Mouse (Mus musculus): ENCODE measurements around the gene Timm44. TPM values are rescaled to one million over a fixed set of nuclear protein-coding genes. Genes with fewer than 3 reads are reported as not detected.

Gene Timm44
- polyA plus RNA-seq, 1 experiment from 2014 or later = 37.8 TPM

DNA sequence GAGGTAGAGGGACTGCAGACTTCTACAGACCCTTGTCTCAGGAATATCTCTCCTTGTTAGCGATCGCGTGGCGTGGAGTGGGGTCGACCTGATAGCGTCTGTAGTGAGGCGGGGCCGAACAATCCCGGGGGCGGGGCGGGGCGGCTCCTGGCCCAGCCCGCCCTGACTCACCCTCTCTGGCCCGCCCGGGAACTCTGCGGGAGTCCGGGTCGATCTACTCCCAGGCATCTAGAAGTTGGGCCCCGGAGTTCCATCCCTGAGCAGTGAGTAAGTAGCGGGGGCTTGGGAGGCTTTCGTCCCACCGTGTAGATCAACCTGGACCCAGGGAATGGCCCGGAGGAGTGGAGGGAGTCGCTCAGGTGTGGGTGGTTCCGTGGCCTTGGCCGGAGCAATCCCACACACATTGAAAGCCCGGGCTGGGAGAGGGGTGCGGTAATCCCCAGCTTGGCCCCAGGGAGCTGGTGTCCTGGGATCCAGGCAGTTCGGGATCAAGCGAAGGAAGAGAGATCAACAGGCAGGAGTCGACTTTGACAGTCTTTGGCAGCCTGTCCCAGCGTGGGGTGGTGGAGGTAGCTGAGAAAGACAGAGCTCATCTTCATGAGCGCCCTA, 48.9 kb downstream of the Timm44 start, which contains the start of gene Lrrc8e:
Gene Lrrc8e (plus strand): TSS at position 89 of the 609 bp plus-strand sequence.
- peak; percentile 80 for ATAC-seq (ENCODE audit: low FRiP score, low TSS enrichment)
- Histone ChIP-seq H3K27ac (replicated peaks) (peak within 1 kb of the TSS; percentile 40), H3K4me2 (replicated peaks; ENCODE audit: low read depth) (peak within 1 kb of the TSS; percentile 66), H3K4me3 (ENCODE audit: low read depth, low read length) (peak within 1 kb of the TSS; percentile 46), H3K36me3 (ENCODE audit: control insufficient read depth, insufficient read depth, low read length) (no peaks in the 10 kb centered on the region), H3K9ac (ENCODE audit: low read length) (peak within 1 kb of the TSS; percentile 71), H3K9me3 (ENCODE audit: control insufficient read depth, low read length) (no peaks in the 10 kb centered on the region), H3K4me1 (replicated peaks; ENCODE audit: control insufficient read depth, insufficient read depth) (no peaks in the 10 kb centered on the region), H3K27me3 (ENCODE audit: control insufficient read depth, insufficient read depth, low read length) (no peaks in the 10 kb centered on the region)
- DNase-seq (ENCODE audit: low spot score) = peak; percentile 81
- WGBS = 4% methylated on average over 32 of the region's 33 CpGs
- TF ChIP-seq CTCF (IDR thresholded peaks at IDR 0.05; ENCODE audit: low read depth) (no peak), EP300 (optimal IDR thresholded peaks at IDR 0.05) (no peak)

DNA sequence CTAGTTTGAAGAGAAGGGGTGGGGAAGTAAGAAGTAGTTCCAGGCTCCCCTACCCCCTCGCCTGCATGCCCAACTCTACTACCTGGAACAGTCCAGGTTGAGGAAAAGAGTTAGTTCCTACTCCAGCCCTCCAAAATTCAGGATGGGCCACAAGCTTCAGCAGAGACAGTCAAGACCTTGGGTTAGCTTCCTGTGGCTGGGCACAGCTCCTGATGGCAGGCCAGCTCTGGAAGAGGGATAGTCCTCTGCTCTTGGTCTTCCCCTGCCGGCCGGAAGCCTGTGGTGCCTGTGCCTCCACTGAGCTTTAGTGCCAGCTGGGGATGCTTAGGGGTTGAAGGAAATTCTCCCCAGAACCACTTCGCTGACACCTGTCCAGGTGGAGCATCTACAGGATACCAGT, 49.4 kb downstream of the Timm44 start:
- 31% methylated on average over 4 of the region's 4 CpGs for WGBS
- H3K9ac ChIP-seq (ENCODE audit: low read length) = peak overlapping the region; percentile 71; the same call in 1 of the 2 replicates
- H3K36me3 ChIP-seq (ENCODE audit: control insufficient read depth, insufficient read depth, low read length) = no peaks in the 10 kb centered on the region
- H3K9me3 ChIP-seq (ENCODE audit: control insufficient read depth, low read length) = no peaks in the 10 kb centered on the region
- peak overlapping the region; percentile 66 for H3K4me2 ChIP-seq (replicated peaks; ENCODE audit: low read depth)
- TF ChIP-seq EP300 (optimal IDR thresholded peaks at IDR 0.05) (no peak), CTCF (IDR thresholded peaks at IDR 0.05; ENCODE audit: low read depth) (peak; percentile 26)
- no peak for DNase-seq (ENCODE audit: low spot score)
- H3K4me1 ChIP-seq (replicated peaks; ENCODE audit: control insufficient read depth, insufficient read depth) = no peaks in the 10 kb centered on the region
- no peaks in the 10 kb centered on the region for H3K27me3 ChIP-seq (ENCODE audit: control insufficient read depth, insufficient read depth, low read length)
- ATAC-seq (ENCODE audit: low FRiP score, low TSS enrichment) = peak; percentile 25; the same call in 1 of the 2 replicates
- peak overlapping the region; percentile 46 for H3K4me3 ChIP-seq (ENCODE audit: low read depth, low read length)
- H3K27ac ChIP-seq (replicated peaks) = no peak overlapping the region

DNA sequence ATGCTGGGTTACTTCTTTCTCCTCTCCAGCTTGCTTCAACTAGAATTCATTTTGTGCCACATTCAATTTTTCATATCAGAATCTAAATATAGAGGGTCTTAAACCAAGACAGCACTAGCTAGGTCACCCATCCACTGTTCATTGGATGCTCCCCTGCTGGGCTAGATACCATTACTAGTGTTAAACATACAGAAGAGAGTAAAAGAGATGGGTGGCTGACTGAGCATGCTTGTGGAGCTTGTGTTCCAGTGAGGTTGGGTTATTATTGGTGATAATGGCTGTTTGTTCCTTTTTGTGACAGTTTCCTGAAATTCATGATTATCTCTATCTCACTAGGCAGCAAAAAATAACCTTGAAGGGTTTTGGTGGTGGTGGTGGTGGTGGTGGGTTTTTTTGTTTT, 53.7 kb downstream of the Timm44 start:
- Histone ChIP-seq H3K9me3 (ENCODE audit: control insufficient read depth, low read length) (no peaks in the 10 kb centered on the region), H3K9ac (ENCODE audit: low read length) (no peak overlapping the region), H3K4me2 (replicated peaks; ENCODE audit: low read depth) (no peak overlapping the region), H3K4me1 (replicated peaks; ENCODE audit: control insufficient read depth, insufficient read depth) (no peaks in the 10 kb centered on the region), H3K27me3 (ENCODE audit: control insufficient read depth, insufficient read depth, low read length) (peaks cover 3% of the 10 kb centered on the region; the same call in 1 of the 2 replicates), H3K27ac (replicated peaks) (no peak overlapping the region), H3K4me3 (ENCODE audit: low read depth, low read length) (no peak overlapping the region), H3K36me3 (ENCODE audit: control insufficient read depth, insufficient read depth, low read length) (no peaks in the 10 kb centered on the region)
- no peak for DNase-seq (ENCODE audit: low spot score)
- TF ChIP-seq EP300 (optimal IDR thresholded peaks at IDR 0.05) (no peak), CTCF (IDR thresholded peaks at IDR 0.05; ENCODE audit: low read depth) (no peak)
- no peak for ATAC-seq (ENCODE audit: low FRiP score, low TSS enrichment)

DNA sequence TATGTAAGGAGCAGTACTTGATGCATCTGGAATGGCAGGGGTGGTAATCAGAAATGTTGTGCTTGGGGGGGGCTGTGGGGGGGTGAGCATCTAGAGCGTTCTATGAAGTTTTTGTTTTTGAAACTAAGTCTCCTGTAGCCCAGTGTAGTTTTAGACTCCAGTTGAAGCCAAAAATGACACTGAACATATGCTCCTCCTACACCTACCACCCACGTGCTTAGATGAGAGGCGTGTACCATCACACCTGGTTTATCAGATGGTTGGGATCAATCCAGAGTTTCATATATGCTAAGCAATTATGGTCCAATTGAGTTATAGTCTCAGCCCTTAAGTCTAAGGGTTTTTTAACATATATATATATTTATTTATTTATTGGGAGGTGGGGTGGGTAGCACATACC, 56.1 kb downstream of the Timm44 start:
- Histone ChIP-seq H3K4me3 (ENCODE audit: low read depth, low read length) (no peak overlapping the region), H3K27ac (replicated peaks) (no peak overlapping the region), H3K4me2 (replicated peaks; ENCODE audit: low read depth) (no peak overlapping the region), H3K4me1 (replicated peaks; ENCODE audit: control insufficient read depth, insufficient read depth) (no peaks in the 10 kb centered on the region), H3K36me3 (ENCODE audit: control insufficient read depth, insufficient read depth, low read length) (no peaks in the 10 kb centered on the region), H3K9me3 (ENCODE audit: control insufficient read depth, low read length) (no peaks in the 10 kb centered on the region), H3K27me3 (ENCODE audit: control insufficient read depth, insufficient read depth, low read length) (peaks cover 6% of the 10 kb centered on the region; the same call in 1 of the 2 replicates), H3K9ac (ENCODE audit: low read length) (no peak overlapping the region)
- TF ChIP-seq EP300 (optimal IDR thresholded peaks at IDR 0.05) = no peak
- no peak for TF ChIP-seq CTCF (IDR thresholded peaks at IDR 0.05; ENCODE audit: low read depth)
- 77% methylated on average over 3 of the region's 3 CpGs for WGBS
- no peak for DNase-seq (ENCODE audit: low spot score)
- no peak for ATAC-seq (ENCODE audit: low FRiP score, low TSS enrichment)

DNA sequence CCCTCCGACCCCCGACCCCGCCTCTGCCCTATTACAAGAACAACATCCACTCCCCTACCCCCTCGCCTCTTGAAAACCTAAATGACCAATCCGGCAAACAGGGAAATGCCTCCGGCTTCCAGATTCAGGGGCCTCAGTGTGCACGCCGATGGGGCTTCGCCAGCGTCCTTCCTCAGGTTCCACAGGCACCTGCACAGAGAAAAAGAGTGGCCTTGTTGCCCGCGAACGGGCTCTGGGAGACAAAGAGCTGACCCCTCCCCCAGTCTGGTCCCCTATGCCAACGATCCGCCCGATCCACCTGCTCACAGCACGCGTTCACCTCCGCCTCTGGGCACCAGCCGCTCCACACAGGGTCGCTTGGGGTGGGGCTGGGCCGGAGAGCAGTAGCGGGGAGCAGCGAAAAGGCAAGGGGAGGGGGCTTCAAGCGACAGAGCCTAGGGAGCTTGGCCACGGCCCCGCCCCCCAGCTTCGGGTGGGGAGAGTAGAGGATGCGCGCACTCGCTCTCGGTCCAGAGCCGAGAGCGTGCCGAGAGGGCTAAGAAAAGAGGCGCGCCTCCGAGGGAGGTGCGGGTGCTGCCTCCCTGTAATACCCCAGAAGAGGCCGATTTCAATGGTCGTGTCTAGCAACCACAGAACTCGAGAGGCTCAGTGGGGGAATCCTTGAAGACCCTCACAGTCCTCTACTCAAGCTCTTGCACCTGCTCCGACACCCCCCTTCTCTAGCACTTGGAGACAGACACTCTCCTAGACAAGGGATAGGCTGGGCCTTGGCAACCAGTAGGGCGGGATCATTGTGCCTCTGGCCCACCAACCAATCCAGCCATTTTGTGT, 58.7 kb downstream of the Timm44 start, which contains the start of gene Prr36:
Gene Prr36 (minus strand): TSS at position 669 of the 831 bp plus-strand sequence.
- Histone ChIP-seq H3K9me3 (ENCODE audit: control insufficient read depth, low read length) (no peaks in the 10 kb centered on the region), H3K27me3 (ENCODE audit: control insufficient read depth, insufficient read depth, low read length) (peaks cover 6% of the 10 kb centered on the region; the same call in 1 of the 2 replicates), H3K4me1 (replicated peaks; ENCODE audit: control insufficient read depth, insufficient read depth) (0 out of 2 replicates have a peak, but pooled peaks cover 3% of the 10 kb centered on the region), H3K4me2 (replicated peaks; ENCODE audit: low read depth) (peak within 1 kb of the TSS; percentile 72), H3K36me3 (ENCODE audit: control insufficient read depth, insufficient read depth, low read length) (no peaks in the 10 kb centered on the region), H3K27ac (replicated peaks) (no peak within 1 kb of the TSS), H3K4me3 (ENCODE audit: low read depth, low read length) (peak within 1 kb of the TSS; percentile 42), H3K9ac (ENCODE audit: low read length) (peak within 1 kb of the TSS; percentile 27; the same call in 1 of the 2 replicates)
- TF ChIP-seq EP300 (optimal IDR thresholded peaks at IDR 0.05) (no peak), CTCF (IDR thresholded peaks at IDR 0.05; ENCODE audit: low read depth) (no peak)
- ATAC-seq (ENCODE audit: low FRiP score, low TSS enrichment) = peak; percentile 16; the same call in 1 of the 2 replicates
- 3% methylated on average over 44 of the region's 44 CpGs for WGBS
- peak; percentile 50 for DNase-seq (ENCODE audit: low spot score)

All from stomach, postnatal 0 days (tissue).